Mouse (Mus musculus): ENCODE data around the gene Ninl. TPM values are rescaled to one million over a fixed set of nuclear protein-coding genes. Genes with fewer than 3 reads are reported as not detected.
"Not testable (repeated sequence)": the region's sequence is repeated elsewhere in the genome, so short reads cannot be mapped to it uniquely, and the experiment has no call there.

Gene Ninl
- polyA plus RNA-seq, 1 experiment from 2014 or later: 4.3 TPM

DNA sequence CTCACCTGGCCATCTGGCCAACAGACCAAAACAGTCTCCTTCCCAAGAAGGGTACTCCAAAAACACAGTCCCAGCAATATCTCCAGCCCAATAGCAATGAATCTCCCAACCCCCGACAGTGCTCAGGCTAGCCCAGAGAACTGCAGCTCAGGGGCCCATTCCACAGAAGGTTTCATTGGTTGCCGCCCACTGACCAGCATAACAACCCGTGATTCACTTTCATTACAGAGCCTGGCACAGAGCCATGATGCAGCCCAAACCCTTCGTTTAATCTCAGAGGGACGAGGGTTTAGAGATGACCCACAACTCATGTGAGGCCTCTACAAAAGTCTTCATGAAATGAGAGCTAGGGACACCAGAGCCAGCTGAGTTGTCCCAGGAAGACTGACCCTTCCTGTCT, 90.4 kb downstream of the Ninl start:
- H3K4me3 ChIP-seq (replicated peaks; ENCODE audit: low read length): no peak overlapping the region
- H3K27ac ChIP-seq: no peak overlapping the region
- no peaks in the 10 kb centered on the region for H3K4me1 ChIP-seq (replicated peaks; ENCODE audit: control insufficient read depth, insufficient read depth, low read length)
- DNase-seq (ENCODE audit: low spot score) (no peak), ATAC-seq (ENCODE audit: low FRiP score) (no peak)
- no peak overlapping the region for H3K9ac ChIP-seq
- no peak overlapping the region for H3K4me2 ChIP-seq (replicated peaks)
- no peaks in the 10 kb centered on the region for H3K27me3 ChIP-seq (ENCODE audit: control insufficient read depth, insufficient read depth, low read length)
- H3K36me3 ChIP-seq (replicated peaks; ENCODE audit: control insufficient read depth, insufficient read depth): peaks cover 26% of the 10 kb centered on the region
- WGBS: 91% methylated on average over 5 of the region's 5 CpGs
- no peaks in the 10 kb centered on the region for H3K9me3 ChIP-seq (ENCODE audit: control insufficient read depth, low read length)

DNA sequence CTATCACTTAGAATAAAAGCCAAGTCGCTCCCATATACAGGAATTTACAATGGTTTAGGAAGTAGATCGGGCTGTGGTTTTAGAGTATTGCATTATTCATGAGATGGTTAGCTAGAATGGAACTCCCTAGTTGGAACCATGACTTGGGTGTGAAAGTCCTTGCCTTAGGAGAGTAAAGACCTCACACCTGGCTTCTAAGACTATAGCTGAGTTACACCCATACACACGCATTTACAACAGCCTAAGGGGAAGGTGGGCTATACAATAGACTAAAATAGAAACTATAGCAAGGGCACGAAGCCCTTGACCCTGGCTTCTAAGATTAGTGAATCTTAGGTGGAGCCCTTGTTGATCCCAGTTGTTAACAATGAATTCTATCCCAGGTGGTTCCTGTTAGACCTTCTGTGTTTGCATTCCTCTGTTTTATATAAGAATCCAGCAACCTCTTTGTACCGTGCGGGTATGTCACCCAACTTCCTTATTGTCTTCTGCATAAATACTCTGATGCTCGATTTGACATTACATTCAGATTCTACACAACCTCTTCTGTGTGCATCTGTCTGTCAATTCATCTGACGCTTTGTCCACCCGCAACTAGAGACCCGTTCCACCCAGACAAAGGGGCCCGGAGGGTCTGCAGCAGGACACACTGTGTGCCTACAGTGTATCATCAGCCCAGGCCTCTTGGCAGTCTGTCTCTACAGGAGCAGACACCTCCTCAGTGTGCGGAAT, 91.1 kb downstream of the Ninl start:
- H3K27me3 ChIP-seq (ENCODE audit: control insufficient read depth, insufficient read depth, low read length); DNase-seq (ENCODE audit: low spot score); H3K9me3 ChIP-seq (ENCODE audit: control insufficient read depth, low read length); H3K27ac ChIP-seq; H3K4me2 ChIP-seq (replicated peaks); H3K4me1 ChIP-seq (replicated peaks; ENCODE audit: control insufficient read depth, insufficient read depth, low read length); H3K4me3 ChIP-seq (replicated peaks; ENCODE audit: low read length); ATAC-seq (ENCODE audit: low FRiP score); H3K9ac ChIP-seq: not testable (repeated sequence)
- WGBS: 91% methylated on average over 12 of the region's 12 CpGs
- peaks cover 26% of the 10 kb centered on the region for H3K36me3 ChIP-seq (replicated peaks; ENCODE audit: control insufficient read depth, insufficient read depth)

DNA sequence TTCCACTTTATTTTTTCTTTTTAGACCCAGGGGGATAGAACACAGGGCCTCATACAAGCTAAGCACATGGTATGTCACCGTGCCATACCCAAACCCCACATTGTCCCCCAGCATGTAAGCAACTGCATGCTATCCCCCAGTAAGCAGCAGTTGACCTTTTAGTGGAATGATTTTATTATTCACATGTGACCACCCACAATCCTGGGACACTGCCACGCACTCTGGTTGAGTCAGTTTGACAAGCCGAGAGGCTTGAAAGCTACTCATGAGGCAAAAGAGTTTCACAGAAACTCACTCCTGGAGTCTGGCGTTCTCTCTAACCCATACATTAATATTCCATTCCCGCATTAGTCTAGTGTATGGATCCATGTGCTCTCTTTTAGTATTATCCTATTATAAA, 91.8 kb downstream of the Ninl start:
- peaks cover 22% of the 10 kb centered on the region for H3K36me3 ChIP-seq (replicated peaks; ENCODE audit: control insufficient read depth, insufficient read depth)
- DNase-seq (ENCODE audit: low spot score); H3K4me3 ChIP-seq (replicated peaks; ENCODE audit: low read length); H3K27me3 ChIP-seq (ENCODE audit: control insufficient read depth, insufficient read depth, low read length); H3K27ac ChIP-seq; H3K4me2 ChIP-seq (replicated peaks); H3K4me1 ChIP-seq (replicated peaks; ENCODE audit: control insufficient read depth, insufficient read depth, low read length); ATAC-seq (ENCODE audit: low FRiP score); H3K9me3 ChIP-seq (ENCODE audit: control insufficient read depth, low read length); H3K9ac ChIP-seq: not testable (repeated sequence)
- WGBS: 93% methylated on average over 5 of the region's 5 CpGs

DNA sequence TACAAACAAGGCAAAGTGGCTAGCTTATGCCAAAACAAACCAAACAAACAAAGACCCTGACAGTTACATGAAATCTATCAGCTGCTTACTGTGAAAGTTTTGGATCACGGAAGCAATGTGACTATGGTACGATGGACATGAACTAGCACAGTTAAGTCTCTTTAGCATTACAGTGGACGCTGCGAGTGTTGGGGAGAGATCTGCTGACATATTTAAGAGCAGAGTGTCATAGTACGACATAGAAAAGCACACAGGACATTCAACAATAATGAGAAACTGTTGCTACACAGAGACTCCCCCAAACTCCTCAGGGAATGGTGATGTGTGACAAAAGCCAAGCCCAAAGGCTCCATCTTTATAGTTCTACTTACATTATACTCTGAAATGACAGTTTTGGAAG, 95.2 kb downstream of the Ninl start:
- Histone ChIP-seq H3K36me3 (replicated peaks; ENCODE audit: control insufficient read depth, insufficient read depth) (0 out of 2 replicates have a peak, but pooled peaks cover 5% of the 10 kb centered on the region), H3K9ac (no peak overlapping the region), H3K27me3 (ENCODE audit: control insufficient read depth, insufficient read depth, low read length) (no peaks in the 10 kb centered on the region), H3K9me3 (ENCODE audit: control insufficient read depth, low read length) (no peaks in the 10 kb centered on the region), H3K27ac (no peak overlapping the region), H3K4me3 (replicated peaks; ENCODE audit: low read length) (no peak overlapping the region), H3K4me2 (replicated peaks) (no peak overlapping the region), H3K4me1 (replicated peaks; ENCODE audit: control insufficient read depth, insufficient read depth, low read length) (no peaks in the 10 kb centered on the region)
- ATAC-seq (ENCODE audit: low FRiP score): no peak
- 98% methylated on average over 5 of the region's 5 CpGs for WGBS
- no peak for DNase-seq (ENCODE audit: low spot score)

DNA sequence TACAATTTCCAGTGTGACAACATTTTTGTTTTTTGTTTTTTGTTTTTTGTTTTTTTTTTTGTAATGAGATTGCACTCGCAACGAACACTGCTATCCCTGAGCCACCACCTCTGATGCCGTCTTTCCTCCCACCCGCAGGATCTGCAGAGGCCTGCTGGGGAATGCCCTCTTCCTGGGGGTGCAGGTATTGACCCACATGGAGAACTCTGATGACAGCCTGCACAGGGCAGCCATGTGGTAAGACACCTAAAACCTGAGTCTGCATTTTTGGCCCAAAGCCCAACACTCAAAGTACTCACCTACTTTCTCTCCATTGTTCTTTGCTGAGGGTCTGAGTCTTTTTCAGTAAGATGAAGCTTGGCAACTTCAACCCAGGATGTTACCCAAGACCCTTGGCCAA, 104.5 kb downstream of the Ninl start:
- no peak overlapping the region for H3K4me3 ChIP-seq (replicated peaks; ENCODE audit: low read length)
- H3K27ac ChIP-seq: no peak overlapping the region
- peaks cover 44% of the 10 kb centered on the region for H3K36me3 ChIP-seq (replicated peaks; ENCODE audit: control insufficient read depth, insufficient read depth)
- H3K27me3 ChIP-seq (ENCODE audit: control insufficient read depth, insufficient read depth, low read length): no peaks in the 10 kb centered on the region
- DNase-seq (ENCODE audit: low spot score) (no peak), ATAC-seq (ENCODE audit: low FRiP score) (no peak)
- H3K4me2 ChIP-seq (replicated peaks): no peak overlapping the region
- no peaks in the 10 kb centered on the region for H3K9me3 ChIP-seq (ENCODE audit: control insufficient read depth, low read length)
- WGBS: 90% methylated on average over 4 of the region's 4 CpGs
- H3K9ac ChIP-seq: no peak overlapping the region
- H3K4me1 ChIP-seq (replicated peaks; ENCODE audit: control insufficient read depth, insufficient read depth, low read length): no peaks in the 10 kb centered on the region

DNA sequence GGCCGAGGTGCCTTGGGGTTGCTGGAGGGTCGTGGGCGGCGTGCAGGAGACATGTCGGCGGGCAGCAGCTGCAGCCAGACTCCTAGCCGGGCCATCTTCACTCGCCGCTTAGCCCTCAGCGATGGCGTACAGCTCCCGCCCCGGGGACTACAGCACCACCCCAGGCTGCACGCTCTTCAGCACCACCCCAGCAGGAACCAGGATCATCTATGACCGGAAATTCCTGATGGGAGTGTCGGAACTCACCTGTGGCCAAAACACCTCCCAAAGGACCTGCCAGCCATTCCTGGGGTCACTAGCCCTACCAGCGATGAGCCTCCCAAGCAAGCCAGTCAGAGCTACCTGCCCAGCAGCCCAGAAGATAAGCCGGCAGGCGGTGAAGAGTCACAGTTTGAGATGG, 105.7 kb downstream of the Ninl start:
- Histone ChIP-seq H3K27ac (no peak overlapping the region), H3K4me2 (replicated peaks) (no peak overlapping the region), H3K9me3 (ENCODE audit: control insufficient read depth, low read length) (no peaks in the 10 kb centered on the region), H3K36me3 (replicated peaks; ENCODE audit: control insufficient read depth, insufficient read depth) (peaks cover 44% of the 10 kb centered on the region), H3K4me3 (replicated peaks; ENCODE audit: low read length) (no peak overlapping the region), H3K9ac (no peak overlapping the region), H3K27me3 (ENCODE audit: control insufficient read depth, insufficient read depth, low read length) (no peaks in the 10 kb centered on the region), H3K4me1 (replicated peaks; ENCODE audit: control insufficient read depth, insufficient read depth, low read length) (no peaks in the 10 kb centered on the region)
- WGBS: 83% methylated on average over 19 of the region's 19 CpGs
- ATAC-seq (ENCODE audit: low FRiP score): no peak
- no peak for DNase-seq (ENCODE audit: low spot score)

DNA sequence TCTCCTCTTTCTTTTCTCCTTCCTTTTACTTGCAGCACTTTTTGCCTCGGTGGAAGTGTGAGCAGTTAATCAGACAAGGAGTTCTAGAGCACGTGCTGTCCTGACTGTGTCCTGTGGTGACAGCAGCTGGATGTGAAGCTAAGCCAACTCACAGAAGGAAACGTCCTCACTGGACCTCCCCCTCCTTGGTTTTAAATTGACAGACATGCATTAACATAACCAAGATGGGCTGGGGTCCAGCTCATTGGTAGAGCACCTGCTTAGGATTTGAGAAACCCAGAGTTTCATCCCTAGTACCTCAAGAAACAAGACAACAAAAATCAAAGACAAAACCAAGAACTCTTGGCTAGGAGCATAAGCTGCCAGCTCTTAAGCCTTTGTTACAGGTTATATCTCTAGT, 108.4 kb downstream of the Ninl start:
- no peak for ATAC-seq (ENCODE audit: low FRiP score)

DNA sequence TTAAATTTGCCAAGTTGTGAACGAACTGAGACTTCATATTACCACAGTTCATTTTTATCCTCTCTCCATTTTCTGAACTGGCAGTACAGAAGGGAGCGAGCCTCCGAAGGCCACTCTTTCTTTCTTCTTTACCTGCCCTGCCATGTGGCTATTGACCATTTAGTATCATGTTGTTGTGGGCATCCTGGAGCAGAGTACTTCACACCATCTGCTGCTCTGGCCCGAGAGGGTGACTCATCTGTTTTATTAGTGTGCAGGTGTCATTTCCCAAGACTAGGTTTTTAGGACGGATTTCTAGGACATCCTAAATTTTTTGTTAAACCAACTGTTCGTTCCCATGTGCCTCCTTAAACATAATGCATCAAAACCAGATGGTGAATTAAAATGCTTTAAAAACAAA, 110.0 kb downstream of the Ninl start:
- DNase-seq (ENCODE audit: low spot score) (no peak), ATAC-seq (ENCODE audit: low FRiP score) (no peak)
- no peaks in the 10 kb centered on the region for H3K4me1 ChIP-seq (replicated peaks; ENCODE audit: control insufficient read depth, insufficient read depth, low read length)
- no peaks in the 10 kb centered on the region for H3K9me3 ChIP-seq (ENCODE audit: control insufficient read depth, low read length)
- no peak overlapping the region for H3K4me2 ChIP-seq (replicated peaks)
- H3K4me3 ChIP-seq (replicated peaks; ENCODE audit: low read length): no peak overlapping the region
- no peaks in the 10 kb centered on the region for H3K27me3 ChIP-seq (ENCODE audit: control insufficient read depth, insufficient read depth, low read length)
- peaks cover 21% of the 10 kb centered on the region; the same call in 1 of the 2 replicates for H3K36me3 ChIP-seq (replicated peaks; ENCODE audit: control insufficient read depth, insufficient read depth)
- WGBS: 96% methylated on average over 6 of the region's 6 CpGs
- no peak overlapping the region for H3K27ac ChIP-seq
- H3K9ac ChIP-seq: no peak overlapping the region

More for the DNA sequence above, 108.4 kb downstream of the Ninl start:
- 71% methylated on average over 3 of the region's 3 CpGs for WGBS
- Histone ChIP-seq H3K9ac (no peak overlapping the region), H3K4me2 (replicated peaks) (no peak overlapping the region), H3K27ac (no peak overlapping the region), H3K36me3 (replicated peaks; ENCODE audit: control insufficient read depth, insufficient read depth) (peaks cover 34% of the 10 kb centered on the region), H3K4me1 (replicated peaks; ENCODE audit: control insufficient read depth, insufficient read depth, low read length) (no peaks in the 10 kb centered on the region), H3K27me3 (ENCODE audit: control insufficient read depth, insufficient read depth, low read length) (no peaks in the 10 kb centered on the region), H3K4me3 (replicated peaks; ENCODE audit: low read length) (no peak overlapping the region), H3K9me3 (ENCODE audit: control insufficient read depth, low read length) (no peaks in the 10 kb centered on the region)
- DNase-seq (ENCODE audit: low spot score): no peak

DNA sequence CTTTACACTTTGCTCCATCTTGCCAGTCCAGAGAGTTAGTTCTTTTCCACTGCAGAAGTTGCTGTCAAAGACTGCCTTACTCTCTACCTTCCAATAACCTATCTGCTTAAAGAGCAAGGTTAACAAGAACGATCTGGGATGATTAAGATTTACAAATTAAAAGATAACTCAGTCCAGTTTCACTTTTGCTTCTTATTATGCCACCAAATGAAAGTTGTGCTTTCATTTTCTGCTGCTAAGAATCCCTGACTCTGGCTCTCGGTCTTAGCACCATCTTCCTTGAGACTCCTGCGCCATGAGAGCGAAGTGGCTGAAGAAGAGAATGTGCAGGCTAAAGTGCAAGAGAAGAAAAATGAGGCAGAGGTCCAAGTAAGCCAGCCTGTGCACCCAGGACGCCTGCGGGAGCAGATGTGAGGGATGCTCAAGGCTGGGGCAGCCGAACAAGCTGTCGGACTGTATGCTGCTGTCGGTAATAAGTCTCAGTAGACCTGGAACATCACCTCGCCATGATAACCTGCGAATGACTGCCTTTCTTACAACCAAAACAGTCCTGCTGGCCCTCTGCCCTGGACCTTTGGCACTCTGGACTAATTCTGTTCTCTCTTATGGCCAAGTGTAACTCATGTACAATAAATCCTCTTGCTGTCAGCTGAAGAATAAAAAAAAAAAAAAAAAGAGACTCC, 112.0 kb downstream of the Ninl start:
- Histone ChIP-seq H3K27ac (no peak overlapping the region), H3K9me3 (ENCODE audit: control insufficient read depth, low read length) (no peaks in the 10 kb centered on the region), H3K9ac (no peak overlapping the region), H3K36me3 (replicated peaks; ENCODE audit: control insufficient read depth, insufficient read depth) (peaks cover 11% of the 10 kb centered on the region; the same call in 1 of the 2 replicates), H3K4me2 (replicated peaks) (no peak overlapping the region), H3K27me3 (ENCODE audit: control insufficient read depth, insufficient read depth, low read length) (no peaks in the 10 kb centered on the region), H3K4me1 (replicated peaks; ENCODE audit: control insufficient read depth, insufficient read depth, low read length) (no peaks in the 10 kb centered on the region), H3K4me3 (replicated peaks; ENCODE audit: low read length) (no peak overlapping the region)
- 95% methylated on average over 11 of the region's 11 CpGs for WGBS
- DNase-seq (ENCODE audit: low spot score) (no peak), ATAC-seq (ENCODE audit: low FRiP score) (no peak)
